In genomic region chr3:37769268-37769756, GRCm38 (mm10) we compare ENCODE assay signal across 8 mouse cellular contexts. TPM values are rescaled to one million over a fixed set of nuclear protein-coding genes. Genes with fewer than 3 reads are reported as not detected.
DNase-seq lines count a peak whose midpoint lies in the region; ATAC-seq and TF ChIP-seq lines count a peak whose summit lies in the region.

No protein-coding gene starts in this region.

- H3K9ac ChIP-seq in embryonic facial prominence, embryonic 15.5 days, result no peak overlapping the region
- no peak overlapping the region for H3K9ac ChIP-seq in heart, embryonic 14.5 days (ENCODE audit: low read length)
- no peak overlapping the region for H3K9ac ChIP-seq in kidney, embryonic 15.5 days
- H3K9ac ChIP-seq in limb, embryonic 12.5 days (replicated peaks), result no peak overlapping the region
- H3K9ac ChIP-seq in stomach, postnatal 0 days (ENCODE audit: low read length), result no peak overlapping the region

- no peaks in the 10 kb centered on the region for H3K27me3 ChIP-seq in embryonic facial prominence, embryonic 15.5 days
- H3K27me3 ChIP-seq in heart, embryonic 14.5 days (ENCODE audit: control insufficient read depth, insufficient read depth, low read length), result no peaks in the 10 kb centered on the region
- H3K27me3 ChIP-seq in kidney, embryonic 15.5 days, result no peaks in the 10 kb centered on the region
- H3K27me3 ChIP-seq in limb, embryonic 12.5 days, result no peaks in the 10 kb centered on the region
- H3K27me3 ChIP-seq in midbrain, embryonic 10.5 days (ENCODE audit: low read depth, poor library complexity, severe bottlenecking), result peaks cover 23% of the 10 kb centered on the region
- no peaks in the 10 kb centered on the region for H3K27me3 ChIP-seq in stomach, postnatal 0 days (ENCODE audit: control insufficient read depth, insufficient read depth, low read length)

- H3K4me3 ChIP-seq in embryonic facial prominence, embryonic 15.5 days (replicated peaks), result no peak overlapping the region
- no peak overlapping the region for H3K4me3 ChIP-seq in heart, embryonic 14.5 days (ENCODE audit: control insufficient read depth in 1 of 2, insufficient read depth in 1 of 2, low read depth in 1 of 2, low read length in 2 of 2)
- no peak overlapping the region for H3K4me3 ChIP-seq in kidney, embryonic 15.5 days (replicated peaks)
- no peak overlapping the region for H3K4me3 ChIP-seq in limb, embryonic 12.5 days (replicated peaks)
- no peak overlapping the region for H3K4me3 ChIP-seq in midbrain, embryonic 10.5 days
- H3K4me3 ChIP-seq in stomach, postnatal 0 days (ENCODE audit: low read depth, low read length), result no peak overlapping the region

- WGBS in embryonic facial prominence, embryonic 15.5 days, result 15% methylated on average over 5 of the region's 5 CpGs
- 13% methylated on average over 5 of the region's 5 CpGs for WGBS in heart, embryonic 14.5 days
- WGBS in kidney, embryonic 15.5 days, result 6% methylated on average over 5 of the region's 5 CpGs
- 26% methylated on average over 5 of the region's 5 CpGs for WGBS in limb, embryonic 12.5 days
- 52% methylated on average over 5 of the region's 5 CpGs for WGBS in midbrain, embryonic 10.5 days
- 33% methylated on average over 5 of the region's 5 CpGs for WGBS in stomach, postnatal 0 days

- no peak for TF ChIP-seq CTCF in stomach, postnatal 0 days (IDR thresholded peaks at IDR 0.05; ENCODE audit: low read depth)

- no peak overlapping the region for H3K4me2 ChIP-seq in embryonic facial prominence, embryonic 15.5 days (replicated peaks)
- H3K4me2 ChIP-seq in heart, embryonic 14.5 days (ENCODE audit: low read length), result peak overlapping the region; percentile 31
- peak overlapping the region; percentile 31 for H3K4me2 ChIP-seq in kidney, embryonic 15.5 days
- H3K4me2 ChIP-seq in limb, embryonic 12.5 days, result peak overlapping the region; percentile 20; the same call in 1 of the 2 replicates
- H3K4me2 ChIP-seq in stomach, postnatal 0 days (replicated peaks; ENCODE audit: low read depth), result no peak overlapping the region

- H3K4me1 ChIP-seq in embryonic facial prominence, embryonic 15.5 days, result peaks cover 17% of the 10 kb centered on the region
- peaks cover 17 to 20% of the 10 kb centered on the region in 2 experiments for H3K4me1 ChIP-seq in heart, embryonic 14.5 days (ENCODE audit: control insufficient read depth in 2 of 2, insufficient read depth in 2 of 2, low read length in 2 of 2)
- peaks cover 51% of the 10 kb centered on the region for H3K4me1 ChIP-seq in kidney, embryonic 15.5 days
- H3K4me1 ChIP-seq in limb, embryonic 12.5 days (replicated peaks), result peaks cover 51% of the 10 kb centered on the region
- peaks cover 40% of the 10 kb centered on the region for H3K4me1 ChIP-seq in midbrain, embryonic 10.5 days
- peaks cover 4% of the 10 kb centered on the region; the same call in 1 of the 2 replicates for H3K4me1 ChIP-seq in stomach, postnatal 0 days (replicated peaks; ENCODE audit: control insufficient read depth, insufficient read depth)

- ATAC-seq in embryonic facial prominence, embryonic 15.5 days (ENCODE audit: insufficient number of reproducible peaks, low FRiP score, low TSS enrichment, low read depth), result peak; percentile 75
- ATAC-seq in heart, embryonic 14.5 days (ENCODE audit: insufficient number of reproducible peaks, insufficient read depth, low FRiP score, low read depth), result peak; percentile 76
- peak; percentile 61 for ATAC-seq in kidney, embryonic 15.5 days (replicated peaks; ENCODE audit: low FRiP score)
- ATAC-seq in limb, embryonic 12.5 days (ENCODE audit: insufficient number of reproducible peaks, insufficient read depth, low FRiP score, low TSS enrichment, low read depth), result peak; percentile 84
- peak; percentile 66; the same call in 1 of the 2 replicates for ATAC-seq in stomach, postnatal 0 days (ENCODE audit: low FRiP score, low TSS enrichment)

- peak; percentile 81 for DNase-seq in 416B (ENCODE audit: low read depth)
- DNase-seq in adrenal gland, postnatal 14 days, result peak; percentile 76
- DNase-seq in midbrain, embryonic 10.5 days (ENCODE audit: low spot score), result no peak
- peak; percentile 33 for DNase-seq in stomach, postnatal 0 days (ENCODE audit: low spot score)

- peak; percentile 62 for TF ChIP-seq EP300 in stomach, postnatal 0 days (optimal IDR thresholded peaks at IDR 0.05)

- H3K36me3 ChIP-seq in embryonic facial prominence, embryonic 15.5 days, result no peaks in the 10 kb centered on the region
- H3K36me3 ChIP-seq in heart, embryonic 14.5 days (ENCODE audit: control insufficient read depth, insufficient read depth, low read length), result no peaks in the 10 kb centered on the region
- no peaks in the 10 kb centered on the region for H3K36me3 ChIP-seq in kidney, embryonic 15.5 days
- no peaks in the 10 kb centered on the region for H3K36me3 ChIP-seq in limb, embryonic 12.5 days
- H3K36me3 ChIP-seq in midbrain, embryonic 10.5 days, result no peaks in the 10 kb centered on the region
- H3K36me3 ChIP-seq in stomach, postnatal 0 days (ENCODE audit: control insufficient read depth, insufficient read depth, low read length), result no peaks in the 10 kb centered on the region

- peak overlapping the region; percentile 60; the same call in 1 of the 2 replicates for H3K27ac ChIP-seq in embryonic facial prominence, embryonic 15.5 days (replicated peaks)
- peak overlapping the region; percentile 79 to 84 for H3K27ac ChIP-seq in heart, embryonic 14.5 days (replicated peaks in 1 of 2; ENCODE audit: control insufficient read depth in 1 of 2, insufficient read depth in 1 of 2, low read depth in 2 of 2, low read length in 2 of 2)
- peak overlapping the region; percentile 81 for H3K27ac ChIP-seq in kidney, embryonic 15.5 days
- peak overlapping the region; percentile 81 for H3K27ac ChIP-seq in limb, embryonic 12.5 days
- peak overlapping the region; percentile 74 for H3K27ac ChIP-seq in midbrain, embryonic 10.5 days (replicated peaks)
- H3K27ac ChIP-seq in stomach, postnatal 0 days (replicated peaks), result peak overlapping the region; percentile 67

- no peaks in the 10 kb centered on the region for H3K9me3 ChIP-seq in embryonic facial prominence, embryonic 15.5 days (replicated peaks)
- H3K9me3 ChIP-seq in heart, embryonic 14.5 days (ENCODE audit: control insufficient read depth, low read length), result no peaks in the 10 kb centered on the region
- no peaks in the 10 kb centered on the region for H3K9me3 ChIP-seq in kidney, embryonic 15.5 days (replicated peaks)
- no peaks in the 10 kb centered on the region for H3K9me3 ChIP-seq in limb, embryonic 12.5 days
- H3K9me3 ChIP-seq in midbrain, embryonic 10.5 days (replicated peaks), result no peaks in the 10 kb centered on the region; the same call in 1 of the 2 replicates
- H3K9me3 ChIP-seq in stomach, postnatal 0 days (ENCODE audit: control insufficient read depth, low read length), result no peaks in the 10 kb centered on the region

RNA-seq across cellular contexts. Expression of gene Gm5148, which starts 45.0 kb away (rescaled TPM):
- 0.26 TPM in 1 of 2 replicates, not detected in the other for total RNA-seq in adrenal gland, postnatal 14 days (2021)
- polyA plus RNA-seq in embryonic facial prominence, embryonic 15.5 days (2015; fragmentation: Nextera tagmentation; extraction: Ambion mirVana), result 5.4 and 6.8 TPM in 2 replicates
- 2.7 and 3.7 TPM in 2 replicates for polyA plus RNA-seq in heart, embryonic 14.5 days (2014; fragmentation: Nextera tagmentation; extraction: Ambion mirVana)
- 8.1 and 8.2 TPM in 2 replicates for polyA plus RNA-seq in kidney, embryonic 15.5 days (2015; fragmentation: Nextera tagmentation; extraction: Ambion mirVana)
- 4.8 and 7.2 TPM in 2 replicates for polyA plus RNA-seq in limb, embryonic 12.5 days (2016; fragmentation: Nextera tagmentation; extraction: Ambion mirVana)
- polyA plus RNA-seq in midbrain, embryonic 10.5 days (2016; fragmentation: Nextera tagmentation; extraction: Ambion mirVana), result 2.6 and 2.9 TPM in 2 replicates
- 4.9 and 5.7 TPM in 2 replicates for polyA plus RNA-seq in stomach, postnatal 0 days (2015; fragmentation: Nextera tagmentation; extraction: Ambion mirVana)

Comparison
In these comparisons a context has a peak if more than half of its experiments do, and no peak if none do; other contexts are left out.
1. H3K4me2 ChIP-seq: peak in heart, embryonic 14.5 days (single experiment), kidney, embryonic 15.5 days (single experiment) and limb, embryonic 12.5 days (single experiment); none in embryonic facial prominence, embryonic 15.5 days (single experiment) and stomach, postnatal 0 days (single experiment).
2. Peak in every context shown above with its lines, with median percentiles within 50 percentile points of each other: ATAC-seq and H3K27ac ChIP-seq.